Mouse (Mus musculus) layer of hippocampus, adult 18-20 months (tissue): ENCODE data around the gene Olfm1. TPM values are rescaled to one million over a fixed set of nuclear protein-coding genes. Genes with fewer than 3 reads are reported as not detected.

ENCODE experiments used
- DNase-seq, 2 experiments: peaks; one replicate each; pipeline ENCODE4 v3.0.0; 2022; ENCODE audit warnings: low spot score in 2 of 2
- long read RNA-seq: library from polyadenylated mRNA; stranded (forward); transcript quantifications from one replicate; pipeline ENCODE4 v2.0.0, GENCODE M21; 2021
- total RNA-seq, 2 experiments: library from RNA; stranded (reverse); gene quantifications; 2 replicates each; pipeline ENCODE4 v1.2.3; 2021

Olfm1 gene
- total RNA-seq: 1,000 to 10,000 TPM; 1,731 to 1,771 TPM
- long read RNA-seq, transcript Olfm1-201 (6 exons, 2,757 nt): major isoform, 823 of 1,930 reads
- long read RNA-seq, transcript Olfm1-204 (6 exons, 2,513 nt): minor isoform, 378 of 1,930 reads
- long read RNA-seq, transcript Olfm1-205 (4 exons, 1,102 nt): minor isoform, 139 of 1,930 reads
- long read RNA-seq, transcript Olfm1-203 (4 exons, 1,072 nt): minor isoform, 477 of 1,930 reads
- long read RNA-seq, partial matches to known transcripts: 46 of 1,930 reads
- long read RNA-seq, other reads (novel, unspliced or antisense): 67 of 1,930 reads

GRCm38 (mm10) chr2:28192821-28193689 is at the start of gene Olfm1:
Gene Olfm1 (plus strand): TSS chr2:28192992.
- DNase-seq: peak; percentile 82 to 90

DNA sequence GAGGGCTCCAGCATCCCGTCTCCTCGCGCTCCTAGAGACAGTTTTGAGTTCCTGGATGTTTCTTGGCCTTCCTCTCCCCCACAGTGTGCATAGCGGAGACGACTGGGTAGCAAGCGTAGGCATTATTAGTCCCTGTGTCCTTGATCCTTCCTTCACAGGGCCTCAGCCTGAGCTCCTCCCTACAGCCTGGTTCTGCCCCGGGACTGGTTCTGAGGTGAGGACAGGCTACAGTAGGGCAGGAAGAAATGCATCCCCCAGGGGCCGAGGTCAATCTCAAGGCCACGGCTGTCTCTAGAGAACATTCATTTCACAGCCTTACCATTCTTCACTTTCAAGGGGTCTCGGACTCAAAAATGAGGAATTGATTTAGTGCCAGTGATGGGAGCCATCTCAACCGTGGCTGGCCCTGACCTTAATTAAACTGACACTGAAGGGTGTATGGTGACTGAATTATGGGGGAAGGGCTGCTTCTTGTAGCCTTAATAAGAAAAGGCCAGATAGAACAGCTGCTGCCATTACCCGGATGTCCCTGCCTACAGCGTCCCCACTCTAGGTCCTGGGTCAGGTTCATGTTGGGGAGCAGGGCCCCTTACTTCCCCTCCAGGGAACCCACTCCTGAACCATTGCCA is 49.3 kb upstream of the Olfm1 start:
- no peak for DNase-seq

- DNase-seq: no peak
Observed at GRCm38 (mm10) chr2:28145702-28146101, 47.1 kb upstream of the Olfm1 start.

- no peak for DNase-seq
Observed at GRCm38 (mm10) chr2:28146152-28146551, 46.6 kb upstream of the Olfm1 start.

DNA sequence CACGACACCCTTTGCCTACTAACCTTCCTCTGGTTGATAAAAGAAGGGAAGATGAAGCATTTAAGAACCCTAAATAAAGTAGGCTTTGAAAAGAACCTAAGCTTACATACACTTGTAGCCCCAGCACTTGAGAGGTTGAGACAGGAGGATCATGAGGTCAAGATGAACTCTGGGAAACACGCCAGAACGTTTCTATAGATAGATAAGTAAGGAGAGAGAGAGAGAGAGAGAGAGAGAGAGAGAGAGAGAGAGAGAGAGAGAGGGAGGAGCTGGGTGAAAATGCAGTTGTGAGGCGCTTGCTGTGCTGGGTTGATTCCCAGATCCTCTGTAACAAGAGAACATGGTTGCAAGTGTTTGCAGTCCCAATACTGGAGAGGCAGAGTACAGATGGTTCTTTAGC is 46.1 kb upstream of the Olfm1 start:
- DNase-seq: no peak

- DNase-seq: no peak
Observed at GRCm38 (mm10) chr2:28147248-28147794, 45.5 kb upstream of the Olfm1 start.

- no peak for DNase-seq
Observed at GRCm38 (mm10) chr2:28149688-28150087, 43.1 kb upstream of the Olfm1 start.

DNA sequence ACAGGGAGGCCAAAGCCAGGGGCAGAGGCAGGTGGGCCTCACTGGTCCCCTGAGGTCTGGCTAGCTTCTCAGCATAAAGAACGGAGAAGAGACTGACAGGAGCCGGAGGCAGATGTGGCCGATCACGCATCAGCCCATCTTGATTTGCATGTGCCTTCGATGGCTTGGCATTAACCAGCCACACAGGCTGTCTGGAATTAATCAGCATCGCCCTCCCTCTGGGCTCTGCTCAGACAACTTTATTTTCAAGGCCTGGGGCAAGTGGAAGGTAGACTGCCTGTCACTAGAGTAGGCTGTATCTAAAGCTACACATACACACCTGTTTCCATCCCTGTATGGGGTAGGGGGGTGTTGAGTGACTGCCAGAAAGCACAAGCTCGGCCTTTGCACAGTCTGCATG is 32.2 kb upstream of the Olfm1 start:
- DNase-seq: no peak

DNA sequence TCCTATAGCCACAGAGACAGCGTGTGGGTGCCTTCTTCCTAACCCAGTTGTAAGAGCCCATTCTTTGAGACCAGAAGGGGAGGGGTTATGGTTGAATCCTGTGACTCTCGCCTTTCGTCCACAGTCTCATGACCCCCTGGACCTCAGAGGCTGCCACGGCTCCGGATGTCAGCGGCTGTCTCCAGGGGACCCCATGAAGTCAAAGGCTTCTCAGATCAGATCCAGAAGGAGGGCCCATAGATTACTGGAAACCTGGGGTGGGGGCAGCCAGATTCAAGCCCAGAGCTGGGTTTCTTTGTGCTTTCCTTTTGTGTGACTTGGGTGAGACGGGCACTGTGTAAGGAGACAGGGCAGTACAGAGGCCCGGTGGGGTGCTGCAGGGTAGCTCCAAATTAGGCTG is 27.2 kb upstream of the Olfm1 start:
- DNase-seq: no peak

- peak; percentile 73 to 84 for DNase-seq
Observed at GRCm38 (mm10) chr2:28169336-28169735, 23.5 kb upstream of the Olfm1 start.

GRCm38 (mm10) chr2:28171962-28172361 is 20.8 kb upstream of the Olfm1 start:
- DNase-seq: no peak

GRCm38 (mm10) chr2:28173225-28174141 is 19.3 kb upstream of the Olfm1 start:
- DNase-seq: no peak

- DNase-seq: no peak
Observed at GRCm38 (mm10) chr2:28174441-28174840, 18.4 kb upstream of the Olfm1 start.

DNA sequence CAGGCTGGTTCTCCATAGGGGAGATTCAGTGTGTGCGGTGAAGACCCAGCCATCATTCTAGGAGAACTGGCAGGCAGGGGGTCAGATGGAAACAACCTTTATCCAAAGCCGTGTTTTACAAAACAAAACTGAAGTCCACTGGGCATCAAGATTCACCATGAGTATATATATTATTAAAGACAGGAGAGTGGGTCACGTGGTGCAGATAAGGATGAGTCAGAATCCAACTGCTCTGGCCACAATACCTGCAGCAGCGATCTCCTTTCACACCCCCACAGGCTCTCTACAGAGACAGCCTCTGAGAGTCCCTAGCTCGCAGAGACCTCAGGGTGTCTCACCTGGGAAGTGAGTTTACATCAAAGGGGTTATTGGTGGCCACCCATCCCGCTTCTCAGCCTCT is 14.2 kb upstream of the Olfm1 start:
- no peak for DNase-seq

DNA sequence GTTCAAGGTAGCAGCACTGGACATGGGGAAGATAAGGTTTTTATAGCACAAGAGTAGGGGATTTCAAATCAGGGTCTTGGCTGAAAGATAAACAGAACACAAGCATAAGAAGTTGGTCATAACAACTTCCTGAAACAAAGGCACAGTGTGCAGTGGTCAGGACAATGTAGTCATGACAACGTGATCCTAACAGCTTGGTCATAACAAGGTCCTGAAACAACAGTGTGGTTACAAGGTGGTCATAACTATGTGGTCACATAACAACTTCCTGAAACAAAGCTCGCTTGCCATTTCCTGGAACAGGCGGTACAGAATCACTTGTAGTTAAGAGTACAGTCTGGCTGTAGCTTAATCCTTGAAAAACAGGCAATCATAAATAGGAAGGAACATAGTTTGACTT is 12.7 kb upstream of the Olfm1 start:
- DNase-seq: no peak

DNA sequence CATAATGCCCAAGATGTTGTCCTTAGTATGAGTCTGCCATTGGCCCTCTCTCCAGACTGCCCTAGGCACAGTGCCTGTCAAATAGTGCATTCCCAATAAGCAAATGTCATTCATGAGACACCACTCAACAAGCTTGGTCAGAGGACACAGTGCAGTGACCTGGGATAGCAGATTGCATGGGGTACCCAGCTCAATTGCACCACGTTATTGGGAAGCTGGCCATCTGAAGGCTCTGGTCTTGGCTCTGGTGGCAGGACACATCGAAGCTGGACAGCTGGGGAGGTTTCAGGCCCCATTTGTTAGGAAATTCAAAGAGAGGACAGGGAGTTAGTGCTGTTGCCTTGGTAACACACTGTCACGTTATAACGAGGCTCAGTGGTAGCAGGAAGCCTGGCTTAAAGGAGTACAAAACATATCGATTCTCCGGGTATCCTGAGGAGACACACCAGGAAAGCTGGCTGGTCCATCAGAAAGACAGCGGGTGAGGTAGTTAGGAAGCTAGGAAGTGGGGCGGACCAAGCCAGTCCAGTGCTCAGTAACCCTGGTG is 4.3 kb upstream of the Olfm1 start:
- DNase-seq: peak in 1 of 2 experiments; percentile 62

GRCm38 (mm10) chr2:28193690-28194087 is 897 bp downstream of the Olfm1 start:
- DNase-seq: peak in 1 of 2 experiments; percentile 36

DNA sequence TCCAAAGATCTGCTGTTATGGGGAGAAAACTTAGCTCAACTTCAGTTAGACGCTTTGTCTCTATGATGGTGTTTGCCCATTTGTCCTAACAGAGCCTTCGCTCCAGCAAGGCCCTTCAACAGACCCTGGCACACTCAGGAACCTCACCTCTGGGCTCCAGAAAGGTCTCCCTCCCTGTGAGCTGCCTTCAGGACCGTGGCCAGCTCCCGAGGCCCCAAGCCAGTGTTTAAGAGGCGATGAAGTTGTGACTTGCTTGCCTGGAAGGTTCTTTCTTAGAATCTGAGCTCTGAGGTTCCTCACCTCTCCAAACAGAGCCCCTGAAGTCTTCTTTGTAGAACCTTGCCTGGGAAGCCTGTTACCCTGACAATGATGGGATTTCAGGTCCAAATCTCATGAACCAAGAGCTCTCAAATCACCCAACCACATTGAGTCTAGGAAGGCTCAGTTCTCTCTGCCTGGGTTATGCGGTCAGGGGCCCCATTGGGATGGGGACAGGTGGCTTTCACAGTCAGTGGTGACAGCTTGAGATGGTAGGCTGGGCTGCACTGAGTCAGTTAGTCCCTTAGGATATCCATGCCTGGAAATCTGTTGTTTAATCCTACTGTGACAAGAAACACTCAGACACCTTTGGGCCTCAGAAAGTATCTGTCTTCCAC is 2.3 kb downstream of the Olfm1 start:
- DNase-seq: peak in 1 of 2 experiments; percentile 15

GRCm38 (mm10) chr2:28195726-28196125 is 2.9 kb downstream of the Olfm1 start:
- DNase-seq: peak in 1 of 2 experiments; percentile 32

- DNase-seq: no peak
Observed at GRCm38 (mm10) chr2:28201441-28201841, 8.6 kb downstream of the Olfm1 start.
